Mouse (Mus musculus): ENCODE measurements at regions not wholly inside any gene's neighbourhood (a gene's known extent, or its start where the extent isn't known, plus 50 kb on each side); places are given as distances from the start of the nearest gene placed in this dataset.

- ATAC-seq (ENCODE audit: low TSS enrichment) = peak; percentile 99
Observed at GRCm38 (mm10) chr5:45127971-45128370, 322.1 kb downstream of the Qdpr start.

GRCm38 (mm10) chr5:45121751-45122280, 322.3 kb upstream of the Ldb2 start:
- ATAC-seq (ENCODE audit: low TSS enrichment) = peak; percentile 87

GRCm38 (mm10) chr5:45119757-45120156, 320.3 kb upstream of the Ldb2 start:
- no peak for ATAC-seq (ENCODE audit: low TSS enrichment)

GRCm38 (mm10) chr5:45111246-45111645, 311.8 kb upstream of the Ldb2 start:
- no peak for ATAC-seq (ENCODE audit: low TSS enrichment)

- no peak for ATAC-seq (ENCODE audit: low TSS enrichment)
Observed at GRCm38 (mm10) chr5:45110797-45111196, 311.3 kb upstream of the Ldb2 start.

- ATAC-seq (ENCODE audit: low TSS enrichment) = no peak
Observed at GRCm38 (mm10) chr5:45105236-45105816, 305.8 kb upstream of the Ldb2 start.

GRCm38 (mm10) chr5:45103763-45104428, 304.4 kb upstream of the Ldb2 start:
- ATAC-seq (ENCODE audit: low TSS enrichment) = no peak

GRCm38 (mm10) chr5:45102661-45103060, 303.2 kb upstream of the Ldb2 start:
- peak; percentile 46; the same call in 1 of the 2 replicates for ATAC-seq (ENCODE audit: low TSS enrichment)

- ATAC-seq (ENCODE audit: low TSS enrichment) = no peak
Observed at GRCm38 (mm10) chr5:45101777-45102176, 302.3 kb upstream of the Ldb2 start.

- no peak for ATAC-seq (ENCODE audit: low TSS enrichment)
Observed at GRCm38 (mm10) chr5:45099082-45099481, 299.6 kb upstream of the Ldb2 start.

- ATAC-seq (ENCODE audit: low TSS enrichment) = no peak
Observed at GRCm38 (mm10) chr5:45097941-45098340, 298.5 kb upstream of the Ldb2 start.

- ATAC-seq (ENCODE audit: low TSS enrichment) = no peak
Observed at GRCm38 (mm10) chr5:45084741-45085140, 285.3 kb upstream of the Ldb2 start.

- ATAC-seq (ENCODE audit: low TSS enrichment) = no peak
Observed at GRCm38 (mm10) chr5:45082601-45083000, 283.1 kb upstream of the Ldb2 start.

GRCm38 (mm10) chr5:45076347-45076890, 276.9 kb upstream of the Ldb2 start:
- ATAC-seq (ENCODE audit: low TSS enrichment) = no peak

- ATAC-seq (ENCODE audit: low TSS enrichment) = no peak
Observed at GRCm38 (mm10) chr5:45075195-45075594, 275.7 kb upstream of the Ldb2 start.

GRCm38 (mm10) chr5:45072529-45072928, 273.0 kb upstream of the Ldb2 start:
- no peak for ATAC-seq (ENCODE audit: low TSS enrichment)

GRCm38 (mm10) chr5:45065917-45066699, 266.6 kb upstream of the Ldb2 start:
- ATAC-seq (ENCODE audit: low TSS enrichment) = no peak

GRCm38 (mm10) chr5:45062567-45062966, 263.1 kb upstream of the Ldb2 start:
- ATAC-seq (ENCODE audit: low TSS enrichment) = peak; percentile 91

- ATAC-seq (ENCODE audit: low TSS enrichment) = no peak
Observed at GRCm38 (mm10) chr5:45055276-45055959, 255.9 kb upstream of the Ldb2 start.

GRCm38 (mm10) chr5:45049410-45049809, 249.9 kb upstream of the Ldb2 start:
- ATAC-seq (ENCODE audit: low TSS enrichment) = no peak

- ATAC-seq (ENCODE audit: low TSS enrichment) = peak; percentile 57; the same call in 1 of the 2 replicates
Observed at GRCm38 (mm10) chr5:45042914-45043313, 243.4 kb upstream of the Ldb2 start.

- no peak for ATAC-seq (ENCODE audit: low TSS enrichment)
Observed at GRCm38 (mm10) chr5:45036430-45036829, 236.9 kb upstream of the Ldb2 start.
